Mouse (Mus musculus) frontal cortex, adult 2 months (tissue): ENCODE results near the gene Aqp3. TPM values are rescaled to one million over a fixed set of nuclear protein-coding genes. Genes with fewer than 3 reads are reported as not detected.

Source experiments
- DNase-seq, 2 experiments: peaks; one replicate each; pipeline ENCODE4 v3.0.0; 2022; ENCODE audit warnings: low spot score in 1 of 2; ENCODE audit errors: extremely low spot score in 1 of 2
- polyA plus RNA-seq: library from polyadenylated mRNA; depleted of rRNA; stranded (reverse); fragments of >200 nt; gene quantifications from 2 replicates; pipeline ENCODE4 v1.2.3, GENCODE M21; 2012

Aqp3 gene
- polyA plus RNA-seq, 1 experiment = 0.26 TPM

GRCm38 (mm10) chr4:41071500-41072429 is 26.2 kb downstream of the Aqp3 start:
- no peak for DNase-seq

DNA sequence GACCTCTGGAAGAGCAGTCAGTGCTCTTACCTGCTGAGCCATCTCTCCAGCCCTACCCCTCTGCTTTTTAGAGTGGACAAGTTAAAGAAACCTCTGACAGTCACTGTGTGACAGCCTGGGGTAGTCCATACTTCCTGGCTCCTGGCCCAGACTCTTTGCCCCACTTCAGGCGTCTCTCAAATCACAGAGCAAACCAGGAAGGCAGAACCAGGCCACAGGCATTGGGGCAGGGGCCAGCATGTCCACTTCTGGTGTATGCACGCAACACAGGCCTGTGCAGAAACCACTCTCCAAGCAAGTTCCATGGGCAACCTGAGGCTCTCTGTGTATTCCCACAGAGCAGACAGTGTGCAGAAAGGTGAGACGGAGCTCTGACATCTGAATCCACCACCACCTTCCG is 32.8 kb downstream of the Aqp3 start:
- DNase-seq = no peak

DNA sequence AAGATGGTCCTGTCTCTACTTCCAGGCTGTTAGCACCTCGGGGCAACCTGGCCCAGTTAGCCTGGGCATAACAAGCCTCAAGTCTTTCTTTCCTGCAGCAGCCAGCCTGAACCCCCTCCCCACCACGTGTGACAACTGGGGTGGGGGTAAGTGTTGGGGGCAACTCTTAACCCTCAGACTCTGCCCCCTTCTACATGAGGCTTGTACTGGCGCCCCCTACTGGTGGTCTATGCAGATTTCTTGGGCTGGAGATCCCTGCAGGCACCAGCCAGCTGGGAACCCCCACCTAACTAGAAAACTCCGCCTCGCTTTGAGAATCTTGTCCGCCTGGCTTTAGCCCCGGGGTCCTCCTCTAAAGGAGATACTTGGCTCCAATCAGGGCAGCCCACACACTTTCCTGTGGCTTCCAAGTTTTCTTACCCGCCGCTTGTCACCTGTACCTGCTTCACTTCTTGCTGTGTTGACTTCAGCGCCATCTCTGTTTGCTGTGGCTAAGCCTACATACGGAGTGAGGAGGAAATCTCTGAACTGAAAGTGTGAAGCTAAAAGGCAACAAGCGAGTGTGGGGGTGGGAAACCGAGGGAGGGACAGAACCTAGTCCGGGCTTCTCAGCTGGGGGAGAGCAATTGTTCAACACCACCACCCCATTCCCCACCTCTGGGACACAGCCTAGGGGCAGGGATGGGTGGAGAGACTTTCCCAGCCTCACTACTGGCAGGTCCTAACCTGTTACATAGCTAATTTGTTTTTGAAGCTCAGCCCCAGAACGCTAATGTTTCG is 33.9 kb downstream of the Aqp3 start:
- peak in 1 of 2 experiments; percentile 23 for DNase-seq

DNA sequence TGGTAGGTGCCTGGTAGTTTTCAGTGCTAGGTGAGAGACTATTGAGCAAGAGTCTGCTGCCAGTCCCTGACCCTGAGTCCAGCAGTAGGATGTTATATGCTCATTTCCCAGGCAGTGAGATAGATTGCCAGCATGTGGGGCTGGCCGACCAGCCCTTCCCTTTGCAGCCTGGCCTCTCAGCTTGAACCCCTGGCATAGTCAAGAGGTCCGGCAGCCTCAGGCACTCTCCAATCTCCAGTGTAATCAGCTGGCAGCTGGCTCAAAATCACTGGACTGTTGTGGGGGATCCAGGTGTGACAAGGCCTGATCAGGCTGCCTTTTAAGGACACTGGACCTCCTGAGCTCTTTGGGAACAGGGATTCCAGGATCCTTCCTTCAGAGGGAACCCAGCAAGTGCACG is 34.6 kb downstream of the Aqp3 start:
- DNase-seq = no peak

- no peak for DNase-seq
Observed at GRCm38 (mm10) chr4:41057361-41057760, 40.6 kb downstream of the Aqp3 start.

DNA sequence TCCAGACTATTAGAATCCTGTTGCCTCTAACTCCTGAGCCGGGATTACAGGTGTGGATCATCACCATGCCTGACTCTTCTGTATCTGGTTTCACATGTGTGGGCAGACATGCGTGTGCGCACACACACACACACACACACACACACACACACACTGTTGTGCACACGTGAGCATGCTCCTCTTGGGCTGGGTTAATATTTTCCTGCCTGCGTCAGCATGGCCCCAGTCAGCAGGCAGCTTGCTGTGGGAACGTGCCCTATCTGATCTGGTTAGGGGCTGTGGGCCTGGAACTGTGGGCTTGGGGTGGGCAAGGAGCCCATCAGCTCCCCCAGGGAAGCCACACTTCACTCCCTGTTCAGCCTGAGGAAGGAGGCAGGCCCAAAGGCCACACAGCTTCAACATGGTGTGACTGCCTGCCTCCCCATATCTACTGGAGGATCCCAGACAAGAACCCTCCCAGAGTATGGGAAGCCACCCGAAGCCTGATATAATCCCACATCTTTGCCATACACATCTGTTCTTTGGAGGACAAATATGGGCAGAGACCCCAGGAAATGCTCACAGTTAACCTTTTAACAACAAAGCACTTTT is 41.1 kb downstream of the Aqp3 start:
- DNase-seq = no peak

GRCm38 (mm10) chr4:41056253-41056652 is 41.7 kb downstream of the Aqp3 start:
- no peak for DNase-seq

- no peak for DNase-seq
Observed at GRCm38 (mm10) chr4:41055111-41055510, 42.9 kb downstream of the Aqp3 start.

DNA sequence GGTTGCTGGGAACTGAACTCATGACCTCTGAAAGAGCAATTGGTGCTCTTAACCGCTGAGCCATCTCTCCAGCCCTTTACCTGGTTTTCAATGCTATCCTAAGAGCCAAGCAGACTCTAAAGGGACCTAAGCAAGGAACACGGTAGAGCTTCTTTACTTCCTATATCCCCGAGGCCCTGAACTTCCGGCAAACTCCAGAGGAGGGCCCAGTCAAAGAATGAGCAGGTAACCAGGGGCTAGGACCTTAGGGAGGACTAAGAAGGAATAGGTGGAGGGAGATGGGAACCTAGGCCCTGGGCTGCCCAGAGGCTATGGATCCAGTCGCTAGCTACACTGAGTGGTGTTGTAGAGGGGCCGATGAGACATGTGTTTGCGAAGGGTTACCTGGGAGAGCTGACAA is 46.2 kb downstream of the Aqp3 start:
- DNase-seq = no peak

DNA sequence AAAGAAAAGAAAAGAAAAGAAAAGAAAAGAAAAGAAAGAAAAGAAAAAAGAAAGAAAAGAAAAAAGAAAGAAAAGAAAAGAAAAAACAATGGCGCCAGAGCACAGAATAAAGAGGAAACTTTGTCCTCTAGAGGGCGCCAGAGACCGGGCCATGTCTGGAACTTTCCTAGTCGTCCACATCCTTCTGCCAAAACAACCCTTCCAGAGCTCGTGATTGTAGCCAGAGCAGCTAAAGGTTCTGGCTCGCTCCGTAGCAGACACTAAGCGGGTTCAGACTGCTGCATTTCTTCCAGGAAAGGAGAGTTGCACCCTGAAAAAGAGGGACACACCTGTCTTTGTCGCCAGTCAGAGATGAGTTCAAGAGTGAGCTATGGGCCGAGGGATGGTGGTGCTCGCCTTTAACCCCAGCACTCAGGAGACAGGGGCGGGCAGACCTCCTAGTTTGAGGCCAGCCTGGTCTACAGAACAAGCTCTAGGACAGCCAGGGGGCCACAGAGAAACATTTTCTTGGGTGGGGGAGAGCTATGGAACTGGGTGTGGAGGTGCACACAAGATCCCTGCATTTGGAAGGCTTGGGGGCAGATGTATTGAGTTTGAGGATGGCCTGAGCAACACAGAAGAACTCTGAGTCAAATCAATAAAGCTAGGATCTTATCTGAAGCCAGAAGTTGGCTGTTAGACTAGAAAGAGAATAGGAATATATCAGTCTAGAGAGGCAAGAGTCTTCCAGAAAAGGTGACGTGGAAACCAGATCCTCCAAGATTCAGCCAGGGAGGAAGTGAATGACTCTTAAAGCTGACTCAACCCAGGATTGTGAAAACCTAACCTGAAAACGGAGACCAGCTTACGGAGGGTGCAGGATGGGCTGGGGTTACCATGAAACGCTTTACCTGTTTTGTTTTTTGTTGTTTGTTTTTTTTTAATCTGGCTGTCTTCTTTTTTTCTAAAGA is 47.0 kb downstream of the Aqp3 start:
- peak; percentile 48 to 95 for DNase-seq

DNA sequence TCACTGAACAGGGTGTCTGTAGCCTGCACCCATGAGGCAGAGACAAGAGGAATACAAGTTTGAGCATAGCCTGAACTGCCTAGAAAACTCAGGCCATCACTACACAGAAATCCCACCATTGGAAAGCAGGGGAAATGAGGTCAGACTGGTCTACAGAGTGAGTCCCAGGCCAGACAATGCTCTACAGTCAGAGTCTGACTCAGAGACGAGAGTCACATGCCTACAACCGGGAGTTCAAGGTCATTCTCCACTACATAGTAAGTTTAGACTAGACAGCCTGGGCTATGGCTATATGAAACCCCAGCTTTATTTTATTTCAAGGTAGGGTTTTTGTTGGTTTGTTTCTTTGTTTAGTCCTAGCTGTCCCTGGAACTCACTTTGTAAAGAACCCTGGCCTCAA is 49.1 kb downstream of the Aqp3 start:
- DNase-seq = no peak

- DNase-seq = no peak
Observed at GRCm38 (mm10) chr4:41047524-41048271, 50.3 kb downstream of the Aqp3 start, which contains the start of gene Aqp7. Gene Aqp7 (minus strand): TSS chr4:41048139.

DNA sequence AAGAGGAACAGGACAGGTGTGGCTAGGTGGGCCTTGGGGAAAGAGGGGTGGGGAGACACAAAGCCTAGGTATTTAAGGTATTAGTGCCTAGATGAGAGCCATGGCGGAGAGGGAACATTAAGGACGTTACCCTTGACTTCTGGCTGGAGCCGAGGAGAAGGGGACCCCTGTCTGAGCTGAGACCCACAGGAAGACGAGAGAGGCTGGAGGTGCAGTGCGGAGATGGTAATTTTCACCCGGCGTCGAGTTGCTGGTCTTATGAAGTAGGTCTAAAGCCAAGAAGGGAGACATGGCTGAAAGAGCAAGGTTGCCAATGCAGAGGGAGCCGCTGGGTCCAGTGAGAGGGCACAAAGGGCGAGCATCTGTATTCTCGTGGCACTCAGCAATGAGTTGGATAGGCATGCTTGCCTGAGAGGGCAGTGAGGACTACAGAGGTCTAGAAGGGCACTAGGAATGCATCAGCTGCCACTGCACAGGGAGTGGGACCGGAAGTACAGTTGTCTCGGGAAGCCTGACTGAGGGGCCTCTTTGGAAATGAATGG is 51.7 kb downstream of the Aqp3 start:
- no peak for DNase-seq

GRCm38 (mm10) chr4:41045288-41045687 is 52.7 kb downstream of the Aqp3 start:
- no peak for DNase-seq

GRCm38 (mm10) chr4:41043961-41044360 is 54.0 kb downstream of the Aqp3 start:
- no peak for DNase-seq

DNA sequence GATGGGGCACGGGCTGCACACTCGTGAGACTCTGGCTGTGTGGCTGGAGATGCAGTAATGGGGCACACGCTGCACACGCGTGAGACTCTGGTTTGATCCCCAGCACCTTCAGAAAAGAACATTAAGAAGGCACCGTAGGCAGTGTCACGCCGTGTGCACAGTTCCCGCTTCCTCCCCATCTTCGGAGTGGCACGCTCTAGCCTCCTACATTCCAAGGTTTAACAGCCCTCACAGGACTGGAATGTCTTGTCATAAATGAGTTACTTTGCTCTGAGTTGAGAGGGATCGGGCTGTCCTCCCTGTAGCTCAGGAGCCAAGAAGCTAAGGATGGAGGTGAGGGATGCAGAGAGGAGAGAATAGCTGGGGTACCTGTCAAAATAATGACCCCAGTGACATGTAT is 55.1 kb downstream of the Aqp3 start:
- DNase-seq = no peak
